Mouse (Mus musculus) embryonic facial prominence, embryonic 14.5 days (tissue): ENCODE results near the gene Dennd4b. TPM values are rescaled to one million over a fixed set of nuclear protein-coding genes. Genes with fewer than 3 reads are reported as not detected.

Source experiments
- ATAC-seq: fragments of 200-750 bp; cut with Nextera tagmentation; 2 replicates; pipeline ENCODE4 v1.8.0; 2017; ENCODE audit warnings: low read depth, moderate number of reproducible peaks, moderate TSS enrichment
- DNase-seq: peaks from one replicate; pipeline ENCODE4 v3.0.0-alpha.2; 2015; ENCODE audit warnings: low spot score
- H3K27ac ChIP-seq: fragments of 300-500 bp; sonication (generic); replicated peaks from 2 replicates; pipeline ENCODE4 v1.5.1; 2014; ENCODE audit warnings: low read depth, mild to moderate bottlenecking, low read length, moderate library complexity
- H3K27me3 ChIP-seq: fragments of 300-500 bp; sonication (generic); replicated peaks from 2 replicates; pipeline ENCODE4 v1.6.1; 2014; ENCODE audit warnings: low read length; ENCODE audit not compliant: control insufficient read depth, insufficient read depth
- H3K36me3 ChIP-seq: fragments of 300-500 bp; sonication (generic); 2 replicates; pipeline ENCODE4 v1.6.1; 2014; ENCODE audit warnings: low read length, mixed read lengths; ENCODE audit not compliant: control insufficient read depth, insufficient read depth
- H3K4me1 ChIP-seq: fragments of 300-500 bp; sonication (generic); 2 replicates; pipeline ENCODE4 v1.6.1; 2014; ENCODE audit warnings: antibody characterized with exemption, low read length; ENCODE audit not compliant: control insufficient read depth, insufficient read depth
- H3K4me2 ChIP-seq: fragments of 300-500 bp; sonication (generic); 2 replicates; pipeline ENCODE4 v1.6.1; 2014; ENCODE audit warnings: low read depth, mild to moderate bottlenecking, low read length, moderate library complexity, mixed read lengths
- H3K4me3 ChIP-seq: fragments of 300-500 bp; sonication (generic); 2 replicates; pipeline ENCODE4 v1.5.1; 2014; ENCODE audit warnings: low read depth, mild to moderate bottlenecking, low read length
- H3K9ac ChIP-seq: fragments of 300-500 bp; sonication (generic); 2 replicates; pipeline ENCODE4 v1.6.1; 2014; ENCODE audit warnings: low read depth, mild to moderate bottlenecking, low read length, moderate library complexity, mixed read lengths
- H3K9me3 ChIP-seq: fragments of 300-500 bp; sonication (generic); 2 replicates; pipeline ENCODE4 v1.6.1; 2016; ENCODE audit warnings: low read length; ENCODE audit not compliant: control insufficient read depth
- WGBS: fragments of 180-500 bp; shearing (Covaris S2); extraction: QIAGEN DNeasy Blood & Tissue Kit; methylation state at CpG from one replicate; pipeline ENCODE4 v1.1.7; 2014; 5-methylcytosine and 5-hydroxymethylcytosine counted together
- polyA plus RNA-seq: library from polyadenylated mRNA; unstranded; fragments of >200 nt; fragmentation: Nextera tagmentation; extraction: Ambion mirVana; gene quantifications from 2 replicates; pipeline ENCODE4 v1.2.1, GENCODE M21; 2014

Dennd4b gene
- polyA plus RNA-seq, 1 experiment from 2014 or later, result 4.7 TPM

GRCm38 (mm10) chr3:90255194-90255565 lies 9.8 kb upstream of the Dennd4b start:
- WGBS, result 11% methylated on average over 2 of the region's 2 CpGs
- Histone ChIP-seq H3K36me3 (peaks cover 50% of the 10 kb centered on the region), H3K9me3 (no peaks in the 10 kb centered on the region), H3K27me3 (no peaks in the 10 kb centered on the region), H3K4me1 (peaks cover 12% of the 10 kb centered on the region; the same call in 1 of the 2 replicates), H3K4me3 (peak overlapping the region; percentile 83), H3K4me2 (peak overlapping the region; percentile 91), H3K27ac (no peak overlapping the region), H3K9ac (peak overlapping the region; percentile 92)
- no peak for DNase-seq
- ATAC-seq, result no peak

GRCm38 (mm10) chr3:90255784-90256353 lies 9.1 kb upstream of the Dennd4b start:
- H3K4me1 ChIP-seq, result peaks cover 12% of the 10 kb centered on the region; the same call in 1 of the 2 replicates
- no peak for ATAC-seq
- no peak overlapping the region for H3K4me2 ChIP-seq
- H3K9me3 ChIP-seq, result no peaks in the 10 kb centered on the region
- peaks cover 50% of the 10 kb centered on the region for H3K36me3 ChIP-seq
- H3K9ac ChIP-seq, result no peak overlapping the region
- H3K27me3 ChIP-seq, result no peaks in the 10 kb centered on the region
- no peak for DNase-seq
- no peak overlapping the region for H3K27ac ChIP-seq
- 91% methylated on average over 14 of the region's 14 CpGs for WGBS
- no peak overlapping the region for H3K4me3 ChIP-seq

GRCm38 (mm10) chr3:90256731-90257530 lies 8.1 kb upstream of the Dennd4b start:
- 92% methylated on average over 19 of the region's 19 CpGs for WGBS
- Histone ChIP-seq H3K4me3 (no peak overlapping the region), H3K36me3 (peaks cover 51% of the 10 kb centered on the region), H3K4me1 (peaks cover 12% of the 10 kb centered on the region; the same call in 1 of the 2 replicates), H3K27me3 (no peaks in the 10 kb centered on the region), H3K9me3 (no peaks in the 10 kb centered on the region), H3K27ac (no peak overlapping the region), H3K4me2 (no peak overlapping the region), H3K9ac (no peak overlapping the region)
- no peak for DNase-seq
- no peak for ATAC-seq

- H3K4me3 ChIP-seq, result no peak overlapping the region
- no peak overlapping the region for H3K27ac ChIP-seq
- H3K9me3 ChIP-seq, result no peaks in the 10 kb centered on the region
- no peaks in the 10 kb centered on the region for H3K27me3 ChIP-seq
- 94% methylated on average over 4 of the region's 4 CpGs for WGBS
- H3K36me3 ChIP-seq, result peaks cover 67% of the 10 kb centered on the region
- peaks cover 12% of the 10 kb centered on the region; the same call in 1 of the 2 replicates for H3K4me1 ChIP-seq
- DNase-seq (no peak), ATAC-seq (no peak)
- no peak overlapping the region for H3K4me2 ChIP-seq
- no peak overlapping the region for H3K9ac ChIP-seq
Observed at GRCm38 (mm10) chr3:90258521-90258920, 6.5 kb upstream of the Dennd4b start.

- DNase-seq (no peak), ATAC-seq (no peak)
- Histone ChIP-seq H3K9me3 (no peaks in the 10 kb centered on the region), H3K4me2 (no peak overlapping the region), H3K27ac (no peak overlapping the region), H3K36me3 (peaks cover 56% of the 10 kb centered on the region), H3K4me3 (no peak overlapping the region), H3K9ac (0 out of 2 replicates have a peak overlapping the region, but pooled peaks have one; percentile 37), H3K4me1 (peaks cover 10% of the 10 kb centered on the region), H3K27me3 (no peaks in the 10 kb centered on the region)
- WGBS, result 91% methylated on average over 5 of the region's 5 CpGs
Observed at GRCm38 (mm10) chr3:90263121-90263771, 1.7 kb upstream of the Dennd4b start.

- no peaks in the 10 kb centered on the region for H3K27me3 ChIP-seq
- peaks cover 51% of the 10 kb centered on the region for H3K36me3 ChIP-seq
- ATAC-seq, result no peak
Observed at GRCm38 (mm10) chr3:90264687-90265033, 325 bp upstream of the Dennd4b start.

GRCm38 (mm10) chr3:90265932-90266741 lies 1.2 kb downstream of the Dennd4b start:
- Histone ChIP-seq H3K27me3 (no peaks in the 10 kb centered on the region), H3K4me2 (peak overlapping the region; percentile 82), H3K9ac (peak overlapping the region; percentile 87), H3K36me3 (peaks cover 37% of the 10 kb centered on the region), H3K4me1 (peaks cover 10% of the 10 kb centered on the region), H3K4me3 (peak overlapping the region; percentile 86), H3K27ac (peak overlapping the region; percentile 97), H3K9me3 (no peaks in the 10 kb centered on the region)
- 33% methylated on average over 14 of the region's 16 CpGs for WGBS
- DNase-seq (no peak), ATAC-seq (peak; percentile 37)

More at GRCm38 (mm10) chr3:90264687-90265033, 325 bp upstream of the Dennd4b start:
- WGBS, result 35% methylated on average over 10 of the region's 10 CpGs
- Histone ChIP-seq H3K9ac (peak overlapping the region; percentile 87; the same call in 1 of the 2 replicates), H3K4me2 (peak overlapping the region; percentile 82), H3K4me3 (peak overlapping the region; percentile 86), H3K4me1 (peaks cover 10% of the 10 kb centered on the region), H3K9me3 (no peaks in the 10 kb centered on the region), H3K27ac (peak overlapping the region; percentile 97)
- DNase-seq, result no peak
